Mouse (Mus musculus): ENCODE results near the gene Klk1.

GRCm38 (mm10) chr7:44197891-44198290 is 27.3 kb upstream of the Klk1 start, which contains the start of gene Klk1b3:
- TF ChIP-seq POLR2AphosphoS2 (IDR thresholded peaks at IDR 0.05; ENCODE audit: insufficient read length, low read depth) (no peak), TCF3 (IDR thresholded peaks at IDR 0.05; ENCODE audit: insufficient read length, low read depth) (no peak), POLR2A (IDR thresholded peaks at IDR 0.05; ENCODE audit: insufficient read length, low read depth) (no peak)

Data from myocyte (in vitro differentiated cells).